Mouse (Mus musculus): ENCODE results near the gene Rela.

- TF ChIP-seq GATA1 (IDR thresholded peaks at IDR 0.05; ENCODE audit: borderline replicate concordance, low read length) = no peak
- TF ChIP-seq FLI1 (IDR thresholded peaks at IDR 0.05; ENCODE audit: low read length) = no peak
Measured at GRCm38 (mm10) chr19:5668372-5668771, 31.1 kb downstream of the Rela start.
